Mouse (Mus musculus) CH12.LX (cell line): ENCODE data around the gene Gmppa.

Experiments used
- CTCF ChIP-seq, 2 experiments: IDR thresholded peaks in 1 of 2; conservative IDR thresholded peaks in 1 of 2; 2 replicates each; pipeline ENCODE4 v1.5.1; 2011 to 2012; ENCODE audit warnings: low read depth in 2 of 2, low read length in 2 of 2, improper control_type of control experiment in 1 of 2, inconsistent platforms in 1 of 2, mild to moderate bottlenecking in 1 of 2, moderate library complexity in 1 of 2
- JUN ChIP-seq: IDR thresholded peaks from 2 replicates; pipeline ENCODE4 v1.6.1; 2011; ENCODE audit warnings: low read depth, mild to moderate bottlenecking, low read length, improper control_type of control experiment, moderate library complexity; ENCODE audit not compliant: insufficient read depth
- POLR2A ChIP-seq: IDR thresholded peaks from 2 replicates; pipeline ENCODE4 v1.6.1; 2011; ENCODE audit warnings: low read depth, mild to moderate bottlenecking, improper control_type of control experiment, low read length
- POLR2AphosphoS2 ChIP-seq: IDR thresholded peaks from 2 replicates; pipeline ENCODE4 v1.6.1; 2011; ENCODE audit warnings: low read depth, low read length, improper control_type of control experiment
- TBP ChIP-seq: conservative IDR thresholded peaks from 2 replicates; pipeline ENCODE4 v1.6.1; 2011; ENCODE audit warnings: low read depth, low read length, improper control_type of control experiment
- ZKSCAN1 ChIP-seq: IDR thresholded peaks from 2 replicates; pipeline ENCODE4 v1.6.1; 2012; ENCODE audit warnings: low read depth, inconsistent platforms, low read length, improper control_type of control experiment, borderline replicate concordance
- ZMIZ1 ChIP-seq: IDR thresholded peaks from 2 replicates; pipeline ENCODE4 v1.6.1; 2012; ENCODE audit warnings: low read depth, mild to moderate bottlenecking, inconsistent platforms, low read length, improper control_type of control experiment
- ZNF384 ChIP-seq: IDR thresholded peaks from 2 replicates; pipeline ENCODE4 v1.6.1; 2012; ENCODE audit warnings: low read depth, low read length, improper control_type of control experiment, inconsistent platforms

GRCm38 (mm10) chr1:75458025-75458788, 22.5 kb downstream of the Gmppa start:
- TF ChIP-seq JUN (no peak), POLR2A (no peak), POLR2AphosphoS2 (no peak), TBP (no peak), ZMIZ1 (no peak), ZKSCAN1 (no peak), ZNF384 (no peak), CTCF (conservative IDR thresholded peaks at IDR 0.05 in 1 of 2, IDR thresholded peaks at IDR 0.05 in 1 of 2; ENCODE audit: low read depth in 2 of 2, low read length in 2 of 2) (no peak)
